Mouse (Mus musculus) CD4-positive, CD25-positive, alpha-beta regulatory T cell, adult 2 months (primary cell): ENCODE measurements at regions not wholly inside any gene's neighbourhood (a gene's known extent, or its start where the extent isn't known, plus 50 kb on each side); places are given as distances from the start of the nearest gene placed in this dataset.

Source experiments
- DNase-seq: peaks from one replicate; pipeline ENCODE4 v3.0.0-alpha.2; 2012; ENCODE audit warnings: low read depth, low spot score

- DNase-seq = no peak
Observed at GRCm38 (mm10) chr3:130940302-130940867, 169.9 kb upstream of the Lef1 start.

DNA sequence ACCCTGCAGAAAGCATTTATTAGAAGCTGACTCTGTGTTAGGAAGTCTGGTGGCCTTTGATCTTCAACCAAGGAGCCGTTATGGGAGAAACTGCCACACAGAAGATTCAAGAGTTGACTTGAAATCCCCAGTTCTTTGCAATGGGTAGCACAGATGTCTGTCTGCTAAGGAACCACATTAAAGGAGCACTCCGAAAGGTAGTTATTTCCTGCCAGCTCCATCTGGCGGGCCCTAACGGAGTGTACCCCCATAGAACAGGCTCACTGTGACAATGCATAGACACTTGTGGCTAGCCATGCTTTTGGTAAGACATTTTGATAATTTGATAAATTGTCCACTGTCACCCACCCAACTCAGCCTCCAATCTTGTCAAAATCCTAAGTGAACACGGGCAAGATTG, 173.3 kb upstream of the Lef1 start:
- DNase-seq = peak; percentile 81

- DNase-seq = peak; percentile 36
Observed at GRCm38 (mm10) chr3:130936336-130936735, 173.9 kb upstream of the Lef1 start.

GRCm38 (mm10) chr3:130935926-130936315, 174.3 kb upstream of the Lef1 start:
- DNase-seq = no peak

DNA sequence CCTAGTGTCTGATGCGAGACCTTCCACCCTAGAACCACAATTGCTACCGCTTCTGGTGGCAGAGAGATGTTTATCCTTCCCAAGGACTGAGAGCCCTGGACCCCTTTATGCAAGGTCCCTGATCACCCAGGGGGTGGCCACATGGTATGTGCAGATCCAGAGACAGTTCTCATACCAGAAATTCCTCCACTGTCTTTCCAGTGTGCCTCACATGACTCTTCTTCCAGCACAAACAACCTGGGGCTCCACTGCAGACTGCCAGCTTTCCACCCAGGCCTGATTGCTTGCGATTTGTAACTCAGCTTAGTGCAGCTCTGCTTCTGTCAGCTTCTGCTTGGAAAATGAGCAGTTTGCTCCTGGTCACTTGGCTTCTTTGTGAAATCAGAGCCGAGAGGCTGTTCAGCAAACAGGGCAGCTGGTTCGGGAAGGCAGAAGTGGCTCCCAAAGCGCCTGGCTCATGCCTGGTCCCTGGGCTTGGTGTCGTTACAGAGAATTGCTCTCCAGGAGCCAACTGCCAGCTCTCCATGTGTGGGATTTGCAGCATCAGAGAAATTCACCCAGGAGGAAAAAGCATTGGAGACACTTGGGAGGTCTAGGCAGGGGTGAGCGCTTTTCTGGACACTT, 174.9 kb upstream of the Lef1 start:
- no peak for DNase-seq

DNA sequence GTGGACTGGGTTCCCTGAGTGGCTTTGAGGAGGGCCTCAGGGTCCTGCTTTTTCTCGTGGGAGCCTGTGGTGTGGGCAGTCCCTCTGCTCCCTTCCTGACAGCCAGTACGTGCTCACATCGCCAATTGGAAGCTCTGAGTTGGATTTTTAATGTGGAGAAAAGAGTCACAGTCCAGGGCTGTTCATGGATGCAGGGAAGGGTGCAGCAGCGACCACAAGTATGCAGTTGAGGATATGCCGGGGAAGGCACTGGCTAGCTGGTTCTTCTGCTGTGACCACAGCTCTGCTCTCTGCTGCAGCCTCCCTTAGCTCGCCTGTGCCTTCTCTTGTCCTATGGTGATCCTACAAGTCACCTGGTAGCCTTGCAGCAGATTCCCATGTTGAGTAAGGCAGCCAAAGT, 177.5 kb upstream of the Lef1 start:
- DNase-seq = no peak

- peak; percentile 56 for DNase-seq
Observed at GRCm38 (mm10) chr3:130932226-130932625, 178.0 kb upstream of the Lef1 start.

- DNase-seq = no peak
Observed at GRCm38 (mm10) chr3:130925000-130925399, 185.3 kb upstream of the Lef1 start.

DNA sequence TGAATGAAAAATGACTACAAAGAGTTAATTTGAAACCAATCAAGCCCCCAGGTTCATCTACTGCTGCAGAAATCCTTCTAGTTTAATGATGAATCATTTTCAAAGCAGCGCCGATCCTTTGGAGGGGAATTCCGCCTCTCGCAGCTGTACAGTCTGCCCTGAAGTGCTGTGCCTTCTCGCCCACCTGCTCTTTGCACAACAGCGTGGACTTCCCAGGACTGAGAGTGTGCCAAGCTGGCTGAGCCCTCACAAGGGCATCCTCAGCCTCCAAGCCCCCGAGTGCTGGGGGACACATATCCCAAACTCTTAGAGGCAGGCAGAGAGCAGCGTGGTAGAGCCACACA, 186.7 kb upstream of the Lef1 start:
- DNase-seq = peak; percentile 43

DNA sequence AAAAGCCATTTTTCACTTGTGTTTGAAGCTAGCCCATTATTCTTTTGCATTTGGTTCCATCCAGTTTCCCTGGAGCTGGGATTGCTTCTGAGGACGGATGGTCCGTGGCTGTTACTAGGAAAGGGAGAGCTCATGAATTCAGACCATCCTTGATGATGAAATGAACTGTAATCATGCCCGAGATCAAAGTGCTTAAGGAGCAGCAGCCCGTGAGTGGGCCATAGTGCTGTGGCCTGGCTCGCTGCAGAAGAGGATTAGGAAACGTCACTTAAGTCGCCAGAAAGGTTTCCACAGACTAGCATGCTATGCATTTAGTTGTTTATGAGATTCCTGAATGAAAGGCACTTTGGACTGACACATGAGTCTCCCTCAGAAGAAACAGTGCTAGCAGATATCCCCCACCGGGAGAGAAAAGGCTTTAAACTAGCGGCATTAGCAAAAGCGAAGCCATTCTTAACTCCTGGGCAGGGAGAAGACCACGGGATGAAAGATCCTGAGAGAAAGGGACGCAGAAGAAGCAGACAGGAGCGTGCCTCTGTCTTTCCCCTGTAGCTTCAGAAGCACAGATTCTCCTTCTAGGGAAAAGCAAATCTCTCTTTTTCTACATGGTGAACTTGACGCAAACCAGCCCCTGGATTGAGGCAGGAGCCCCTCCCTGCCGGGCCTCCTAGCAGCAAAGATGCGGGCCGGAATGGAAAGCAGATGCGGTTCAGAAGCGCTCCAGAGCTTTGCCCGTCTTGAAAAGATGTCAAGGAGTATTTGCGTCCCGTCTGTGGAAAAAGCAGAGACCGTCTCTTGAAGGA, 187.3 kb upstream of the Lef1 start:
- DNase-seq = no peak

DNA sequence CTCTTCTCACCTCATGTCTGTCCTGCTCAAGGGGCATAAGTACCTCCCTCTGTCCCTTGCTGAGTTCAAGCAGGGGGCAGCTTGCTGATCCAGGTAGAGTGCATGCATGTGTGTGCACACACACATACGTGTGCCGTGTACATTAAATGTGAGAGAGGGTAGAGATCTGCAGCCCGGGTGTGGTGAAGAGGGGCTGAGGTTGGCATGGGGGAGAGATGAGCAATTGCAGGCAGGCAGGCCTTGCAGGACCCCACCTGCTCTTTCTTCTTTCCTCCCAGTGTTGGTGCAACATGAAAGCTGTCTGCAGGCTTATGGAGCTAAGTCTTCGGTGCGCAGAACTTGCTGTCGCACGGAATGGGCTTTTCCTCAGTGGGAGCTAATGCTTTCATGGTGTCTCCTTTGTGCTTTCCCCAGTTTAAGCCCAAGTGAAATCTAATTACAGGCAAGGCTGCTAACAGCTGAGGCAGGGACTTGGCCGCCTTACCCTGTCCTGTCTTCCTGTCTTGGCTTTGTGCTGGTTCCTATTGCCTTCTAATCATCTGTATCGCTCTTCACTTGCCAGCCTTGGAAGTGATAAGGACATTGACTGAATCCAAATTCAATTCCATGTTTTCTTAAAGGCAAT, 188.5 kb upstream of the Lef1 start:
- no peak for DNase-seq

GRCm38 (mm10) chr3:130913812-130914211, 183.6 kb upstream of the Rpl34 start:
- DNase-seq = no peak

- DNase-seq = peak; percentile 81
Observed at GRCm38 (mm10) chr3:130905101-130905500, 174.9 kb upstream of the Rpl34 start.

DNA sequence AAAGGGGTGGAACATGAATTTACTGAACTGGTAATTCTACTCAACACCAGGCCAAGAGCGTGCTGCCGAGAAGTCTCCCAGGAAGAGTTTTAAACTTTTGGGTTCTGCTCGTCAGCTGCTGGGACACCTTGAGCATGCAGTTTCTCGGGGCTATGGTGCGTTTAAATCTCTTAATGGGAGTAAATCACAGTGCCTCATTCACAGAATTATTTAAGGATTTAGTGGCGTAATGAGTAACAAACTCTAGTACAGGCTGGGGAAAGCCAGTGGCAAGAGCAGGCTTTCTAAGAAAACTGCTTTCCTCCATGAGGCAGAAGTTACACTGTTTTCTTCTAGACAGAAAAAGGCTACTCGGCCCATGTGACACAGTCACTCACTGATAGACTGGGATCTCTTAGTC, 173.1 kb upstream of the Rpl34 start:
- DNase-seq = no peak

- no peak for DNase-seq
Observed at GRCm38 (mm10) chr3:130902376-130902775, 172.2 kb upstream of the Rpl34 start.

- peak; percentile 82 for DNase-seq
Observed at GRCm38 (mm10) chr3:130901343-130901742, 171.1 kb upstream of the Rpl34 start.

GRCm38 (mm10) chr3:130900846-130901245, 170.6 kb upstream of the Rpl34 start:
- no peak for DNase-seq

- peak; percentile 60 for DNase-seq
Observed at GRCm38 (mm10) chr3:130900054-130900840, 170.0 kb upstream of the Rpl34 start.

- DNase-seq = peak; percentile 48
Observed at GRCm38 (mm10) chr3:130894168-130894814, 164.1 kb upstream of the Rpl34 start.

DNA sequence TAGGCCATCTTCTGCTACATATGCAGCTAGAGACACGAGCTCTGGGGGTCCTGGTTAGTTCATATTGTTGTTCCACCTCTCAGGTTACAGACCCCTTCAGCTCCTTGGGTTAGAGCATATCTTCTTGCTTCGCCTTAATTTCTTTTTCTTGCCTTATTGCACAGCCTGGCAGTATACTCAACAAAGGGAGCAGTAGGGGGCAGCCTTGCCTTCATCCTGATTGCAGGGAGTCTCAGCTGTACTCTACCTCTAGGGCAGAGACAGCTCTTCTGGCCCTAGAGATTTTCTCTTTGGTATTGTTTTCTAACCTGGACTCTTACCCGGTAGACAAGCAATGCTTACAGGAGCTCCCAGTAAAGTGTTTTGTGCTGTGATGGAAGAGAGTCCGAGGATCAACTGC, 161.1 kb upstream of the Rpl34 start:
- peak; percentile 66 for DNase-seq

DNA sequence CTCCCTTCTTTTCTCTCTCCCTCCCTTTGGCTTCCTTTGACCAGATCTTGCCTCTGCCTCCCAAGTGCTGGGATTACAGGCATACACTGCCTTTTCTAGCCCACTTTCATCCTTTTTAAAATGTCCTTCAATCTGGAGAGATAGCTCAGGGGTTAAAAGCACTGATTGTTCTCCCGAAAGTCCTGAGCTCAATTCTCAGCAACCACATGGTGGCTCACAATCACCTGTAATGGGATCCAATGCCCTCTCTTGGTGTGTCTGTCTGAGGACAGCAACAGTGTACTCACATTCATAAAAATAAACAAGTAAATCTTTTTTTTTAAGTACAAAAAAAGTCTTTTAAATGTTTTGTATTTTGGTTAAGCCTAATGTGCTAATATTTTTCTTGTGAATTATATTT, 158.4 kb upstream of the Rpl34 start:
- DNase-seq = no peak
